Mouse (Mus musculus) E14TG2a.4 (cell line): Measurements from ENCODE around the gene Nudcd3.
A peak's percentile ranks its signal among the peaks of the same experiment; 100 is the strongest.

Experiments
- CTCF ChIP-seq: conservative IDR thresholded peaks from 2 replicates; pipeline ENCODE4 v1.5.1; 2014; ENCODE audit warnings: low read length
- NANOG ChIP-seq: IDR thresholded peaks from 2 replicates; pipeline ENCODE4 v1.6.1; 2014; ENCODE audit warnings: borderline replicate concordance, low read length, mixed read lengths
- POU5F1 ChIP-seq: IDR thresholded peaks from 2 replicates; pipeline ENCODE4 v1.6.1; 2014; ENCODE audit warnings: low read length, borderline replicate concordance

- TF ChIP-seq CTCF: peak; percentile 11; the same call in 1 of the 2 replicates
- no peak for TF ChIP-seq POU5F1
- TF ChIP-seq NANOG: no peak
Observed at GRCm38 (mm10) chr11:6222187-6222586, 22.0 kb upstream of the Nudcd3 start.
